Mouse (Mus musculus) common myeloid progenitor, adult 5-6 weeks (primary cell): ENCODE measurements around the gene Adprm. TPM values are rescaled to one million over a fixed set of nuclear protein-coding genes. Genes with fewer than 3 reads are reported as not detected.
A peak's percentile ranks its signal among the peaks of the same experiment; 100 is the strongest.
"Not testable (repeated sequence)": the region's sequence is repeated elsewhere in the genome, so short reads cannot be mapped to it uniquely, and the experiment has no call there.

Experiments
- ATAC-seq: replicated peaks from 2 replicates; pipeline ENCODE4 v1.8.0; 2016; ENCODE audit warnings: low read depth, mild to moderate bottlenecking, moderate TSS enrichment, inconsistent platforms; ENCODE audit not compliant: poor library complexity, severe bottlenecking
- total RNA-seq: library from RNA; stranded (forward); fragments of 200-1000, 187-1606 nt; gene quantifications from 2 replicates; pipeline ENCODE4 v1.2.3, GENCODE M21; 2017

Gene Adprm
- total RNA-seq, 1 experiment from 2014 or later = 15.1 TPM

- peak; percentile 65 for ATAC-seq
Measured at GRCm38 (mm10) chr11:67030904-67031602, 21.3 kb downstream of the Adprm start.

GRCm38 (mm10) chr11:67024867-67025477 lies 27.4 kb downstream of the Adprm start, which contains the start of gene Tmem220:
Tmem220 (plus strand) TSS chr11:67025154.
- ATAC-seq = peak; percentile 97

GRCm38 (mm10) chr11:67023802-67024340 lies 28.5 kb downstream of the Adprm start:
- ATAC-seq = no peak

GRCm38 (mm10) chr11:67023191-67023590 lies 29.2 kb downstream of the Adprm start:
- ATAC-seq = not testable (repeated sequence)

GRCm38 (mm10) chr11:67022354-67023115 lies 29.9 kb downstream of the Adprm start:
- no peak for ATAC-seq

- ATAC-seq = peak; percentile 49
Measured at GRCm38 (mm10) chr11:67020948-67021347, 31.4 kb downstream of the Adprm start.

GRCm38 (mm10) chr11:67019711-67020475 lies 32.5 kb downstream of the Adprm start:
- ATAC-seq = no peak

GRCm38 (mm10) chr11:67017801-67018591 lies 34.4 kb downstream of the Adprm start:
- peak; percentile 17; the same call in 1 of the 2 replicates for ATAC-seq

GRCm38 (mm10) chr11:67011635-67012034 lies 40.8 kb downstream of the Adprm start:
- ATAC-seq = no peak

GRCm38 (mm10) chr11:67010430-67010829 lies 42.0 kb downstream of the Adprm start:
- ATAC-seq = peak; percentile 60; the same call in 1 of the 2 replicates

- no peak for ATAC-seq
Measured at GRCm38 (mm10) chr11:67008528-67008927, 43.9 kb downstream of the Adprm start.

GRCm38 (mm10) chr11:67007961-67008360 lies 44.4 kb downstream of the Adprm start:
- ATAC-seq = no peak

- peak; percentile 68 for ATAC-seq
Measured at GRCm38 (mm10) chr11:67002911-67003310, 49.5 kb downstream of the Adprm start.

- ATAC-seq = no peak
Measured at GRCm38 (mm10) chr11:67001717-67002116, 50.7 kb downstream of the Adprm start.

- ATAC-seq = no peak
Measured at GRCm38 (mm10) chr11:67000671-67001070, 51.7 kb downstream of the Adprm start.

GRCm38 (mm10) chr11:66998467-66999403 lies 53.7 kb downstream of the Adprm start:
- no peak for ATAC-seq

- ATAC-seq = no peak
Measured at GRCm38 (mm10) chr11:66996446-66996845, 55.9 kb downstream of the Adprm start.

- ATAC-seq = no peak
Measured at GRCm38 (mm10) chr11:66993674-66994073, 58.7 kb downstream of the Adprm start.
